Mouse (Mus musculus): Measurements from ENCODE around the gene Dis3l2.

- no peak for TF ChIP-seq POLR2A (IDR thresholded peaks at IDR 0.05; ENCODE audit: borderline replicate concordance, control insufficient read depth, low read depth, low read length)
- TF ChIP-seq CTCF (IDR thresholded peaks at IDR 0.05; ENCODE audit: control insufficient read depth, insufficient read depth, low read length) = no peak
Observed at GRCm38 (mm10) chr1:86951501-86952205, 248.0 kb downstream of the Dis3l2 start.

Measured in bone marrow, adult 2 months (tissue).